Mouse (Mus musculus): ENCODE data around the gene Ccdc116.

GRCm38 (mm10) chr16:17183003-17183402 lies 36.0 kb upstream of the Ccdc116 start:
- no peak for TF ChIP-seq CTCF (IDR thresholded peaks at IDR 0.05; ENCODE audit: low read depth)
- no peak for TF ChIP-seq EP300 (IDR thresholded peaks at IDR 0.05; ENCODE audit: low read depth)
